Mouse (Mus musculus) naive thymus-derived CD4-positive, alpha-beta T cell, adult 2 months (primary cell): Measurements from ENCODE around the gene Atp2c1.

Experiments used
- DNase-seq: peaks from one replicate; pipeline ENCODE4 v3.0.0-alpha.2; 2011; ENCODE audit warnings: low read depth

Gene Atp2c1

GRCm38 (mm10) chr9:105527219-105527618, at the start of gene Atp2c1:
Gene Atp2c1, minus strand, starts transcription at chr9:105527319.
- no peak for DNase-seq

GRCm38 (mm10) chr9:105557452-105557851, 30.3 kb upstream of the Atp2c1 start:
- no peak for DNase-seq

DNA sequence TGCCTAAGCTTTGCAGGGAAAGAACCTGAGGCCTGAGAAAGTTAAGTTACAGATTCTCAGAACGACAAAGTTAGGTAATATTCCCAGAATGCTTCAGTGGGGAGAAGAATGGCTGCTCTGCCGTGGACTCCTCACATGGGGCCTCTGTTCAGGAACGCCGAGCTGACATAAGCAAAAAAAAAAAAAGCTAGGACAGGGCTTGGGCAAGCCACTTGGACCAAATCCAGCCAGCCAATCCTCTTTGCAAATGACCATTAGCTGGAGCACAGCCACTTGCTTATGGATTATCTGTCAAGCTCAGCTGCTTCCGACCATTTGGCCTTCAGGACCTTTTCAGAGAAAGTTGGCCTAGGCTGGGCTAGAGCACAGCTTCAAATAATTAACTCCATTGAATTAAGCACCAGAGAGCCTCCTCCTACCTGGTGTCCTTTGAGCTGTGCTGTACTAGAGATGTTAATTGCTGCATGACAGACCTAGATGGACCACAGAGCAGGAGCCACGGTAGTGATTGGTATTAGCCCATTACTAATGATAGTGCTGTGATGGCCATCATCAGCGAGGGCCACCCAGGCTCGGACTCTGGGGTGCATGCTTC, 29.1 kb upstream of the Atp2c1 start:
- DNase-seq, result no peak

DNA sequence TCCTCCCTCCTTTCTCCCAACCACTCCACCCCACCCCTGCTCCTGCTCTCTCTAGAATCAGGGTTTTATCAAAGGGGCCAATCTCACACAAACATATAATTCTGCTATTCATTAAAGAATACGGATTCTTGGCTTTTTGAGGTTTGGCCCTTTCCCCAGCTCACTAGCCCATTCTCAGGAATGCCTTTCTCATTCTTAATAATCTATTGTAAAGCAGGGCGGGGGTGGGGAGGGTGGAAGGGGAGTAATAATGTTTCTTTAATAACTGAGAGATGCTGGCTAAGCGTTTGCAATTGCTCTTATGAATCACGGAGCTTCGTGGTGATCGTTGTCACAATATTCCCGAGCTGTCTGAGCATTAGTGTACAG, 27.3 kb upstream of the Atp2c1 start:
- no peak for DNase-seq

DNA sequence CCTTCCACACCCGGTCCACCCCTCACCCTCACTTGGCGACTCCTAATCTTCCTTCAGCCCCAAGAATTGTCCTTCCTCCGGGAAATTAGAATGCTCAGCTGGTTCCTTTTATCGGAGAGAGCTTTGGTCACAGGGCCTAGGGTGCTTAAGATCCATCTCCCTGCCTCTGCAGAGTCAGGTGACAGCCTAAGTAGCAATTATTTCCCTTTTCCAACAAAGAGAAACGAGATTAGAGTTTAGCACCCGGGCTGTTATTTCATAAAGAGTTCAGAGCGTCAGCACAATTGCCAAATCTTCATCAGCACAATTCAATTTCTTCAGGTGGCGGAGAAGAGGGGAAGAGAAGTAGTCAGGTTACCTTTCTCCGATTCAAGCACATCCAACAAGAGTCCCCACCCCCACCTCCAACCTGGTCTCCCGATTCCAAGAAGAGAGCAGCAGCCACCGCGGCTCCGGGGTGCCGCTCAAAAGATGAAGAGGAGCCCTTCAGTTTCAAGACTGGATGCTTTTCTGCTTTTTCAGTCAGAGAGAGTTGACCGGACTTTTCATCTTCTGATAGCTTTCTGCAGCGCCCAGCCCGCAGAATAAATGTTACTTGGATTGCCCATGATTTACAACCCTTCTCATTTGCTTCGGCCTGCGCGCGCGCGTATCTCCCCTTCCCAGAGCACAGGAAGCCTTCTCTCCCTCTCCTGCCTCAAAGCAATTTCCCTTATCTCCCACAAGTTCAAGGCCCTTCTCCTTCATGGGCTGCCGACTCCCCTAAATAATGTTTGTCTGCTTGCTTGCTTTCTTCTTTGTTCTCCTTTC, 26.7 kb upstream of the Atp2c1 start:
- no peak for DNase-seq

GRCm38 (mm10) chr9:105551407-105551806, 24.3 kb upstream of the Atp2c1 start:
- no peak for DNase-seq

DNA sequence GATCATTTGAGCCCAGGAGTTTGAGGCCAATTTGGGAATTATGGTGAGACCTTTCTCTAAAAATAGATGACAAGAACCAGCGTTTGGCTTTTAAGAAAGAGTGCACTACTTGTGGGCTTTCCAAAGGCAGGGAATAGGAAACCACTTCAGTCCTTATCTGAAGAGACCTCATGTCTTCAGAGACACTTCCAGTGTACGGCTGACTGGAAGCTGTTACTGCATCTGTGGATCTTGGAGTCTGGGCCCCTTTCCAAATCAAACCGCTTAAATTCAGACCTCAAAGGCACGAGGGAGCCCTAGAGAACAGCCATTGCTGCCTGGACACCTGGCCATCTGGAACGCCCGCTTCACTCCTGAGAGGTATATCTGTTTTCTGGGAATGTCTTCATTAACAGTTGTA, 22.0 kb upstream of the Atp2c1 start:
- no peak for DNase-seq

DNA sequence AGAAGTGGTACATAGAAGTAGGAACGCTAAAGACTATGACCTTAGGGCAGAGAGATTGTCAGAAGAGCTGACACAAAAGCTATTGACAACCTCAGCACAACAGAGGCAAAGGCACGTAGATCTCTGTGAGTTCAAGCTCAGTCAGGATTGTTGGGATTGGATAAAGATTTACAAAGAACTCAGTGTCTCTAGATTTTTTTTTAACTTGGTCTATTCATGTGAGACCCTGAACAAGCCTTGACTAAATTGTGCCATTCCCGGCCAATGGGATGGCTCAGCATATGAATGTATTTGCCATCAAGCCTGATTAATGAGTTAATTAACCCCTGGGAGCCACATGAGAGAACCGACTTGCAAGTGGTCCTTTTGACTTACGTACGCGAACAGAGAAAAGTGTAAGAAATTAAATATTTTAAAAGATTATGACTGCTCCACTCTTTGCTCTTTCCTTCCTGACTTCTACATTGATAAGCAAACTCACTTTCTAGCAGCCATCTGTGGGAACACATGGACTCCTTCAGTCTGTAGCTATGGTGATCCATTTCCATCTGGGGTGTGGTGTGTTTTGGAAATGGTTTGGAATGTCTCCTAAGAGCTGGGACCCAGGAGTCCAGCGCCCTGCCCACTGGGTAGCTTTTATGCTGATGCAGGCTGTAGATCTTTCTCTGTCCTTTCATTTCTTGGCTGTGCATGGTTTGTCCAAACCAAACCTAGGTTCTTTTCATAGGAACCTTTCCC, 17.1 kb upstream of the Atp2c1 start:
- no peak for DNase-seq

DNA sequence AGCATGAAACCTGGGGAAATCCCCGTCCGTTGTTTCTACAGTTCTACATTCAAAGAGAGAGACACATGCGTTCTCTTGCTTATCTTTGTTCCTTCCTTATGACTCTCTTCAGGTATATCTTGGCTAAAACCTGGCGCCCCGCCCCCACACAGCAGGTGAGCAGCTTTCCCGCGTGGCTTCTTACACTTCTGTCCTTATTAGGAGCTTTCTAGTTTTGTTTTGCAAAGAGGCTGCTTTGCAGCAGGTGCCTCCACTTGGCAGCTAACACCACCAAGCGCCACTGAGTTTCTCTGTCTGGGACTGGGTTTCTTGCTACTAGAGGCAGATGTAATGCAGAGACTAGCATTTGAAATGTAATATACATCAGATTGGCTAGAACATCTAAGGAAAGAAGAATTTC, 10.4 kb upstream of the Atp2c1 start:
- no peak for DNase-seq

- DNase-seq, result no peak
Observed at GRCm38 (mm10) chr9:105536877-105537276, 9.8 kb upstream of the Atp2c1 start.

DNA sequence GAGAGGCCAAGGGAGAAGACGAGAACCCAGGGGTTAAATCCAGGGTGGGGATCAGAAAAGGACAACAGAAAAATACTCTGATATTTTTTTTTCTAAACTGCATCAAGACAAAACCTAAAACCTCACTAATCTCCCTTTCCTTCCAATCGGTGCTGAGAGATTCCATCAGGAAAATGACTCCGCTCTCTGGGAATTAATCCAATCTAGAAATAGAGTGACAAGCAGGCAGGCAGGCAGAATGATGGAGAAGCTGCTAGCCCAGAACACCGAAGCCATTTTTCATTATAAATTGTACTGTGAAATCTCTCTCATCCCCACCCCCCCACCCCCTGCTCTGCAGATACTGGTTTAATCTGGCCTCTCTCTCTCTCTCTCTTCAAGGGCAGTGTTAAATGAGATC, 1.8 kb downstream of the Atp2c1 start:
- no peak for DNase-seq

- DNase-seq, result no peak
Observed at GRCm38 (mm10) chr9:105523038-105523437, 4.1 kb downstream of the Atp2c1 start.

GRCm38 (mm10) chr9:105522063-105522462, 5.1 kb downstream of the Atp2c1 start:
- no peak for DNase-seq

GRCm38 (mm10) chr9:105520776-105521552, 6.2 kb downstream of the Atp2c1 start:
- no peak for DNase-seq

- DNase-seq, result no peak
Observed at GRCm38 (mm10) chr9:105519278-105519883, 7.7 kb downstream of the Atp2c1 start.

DNA sequence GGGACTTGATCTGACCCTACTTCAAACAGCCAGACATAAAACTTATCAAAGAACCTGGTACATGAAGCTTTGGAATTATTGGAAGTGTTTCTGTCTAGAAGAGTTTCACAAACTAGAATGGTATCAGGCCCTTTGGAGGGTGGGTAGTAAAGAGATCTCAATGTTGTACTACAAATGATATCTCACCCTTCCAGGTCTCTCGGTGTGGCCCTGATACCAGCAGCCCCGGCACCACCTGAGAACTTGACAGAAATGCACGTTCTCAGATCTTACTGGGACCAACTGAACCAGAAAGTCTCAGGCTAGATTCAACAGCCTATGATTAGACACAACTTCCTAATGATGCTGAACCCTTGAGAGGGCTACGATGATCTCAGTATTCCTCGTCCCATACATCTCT, 23.4 kb downstream of the Atp2c1 start:
- no peak for DNase-seq

DNA sequence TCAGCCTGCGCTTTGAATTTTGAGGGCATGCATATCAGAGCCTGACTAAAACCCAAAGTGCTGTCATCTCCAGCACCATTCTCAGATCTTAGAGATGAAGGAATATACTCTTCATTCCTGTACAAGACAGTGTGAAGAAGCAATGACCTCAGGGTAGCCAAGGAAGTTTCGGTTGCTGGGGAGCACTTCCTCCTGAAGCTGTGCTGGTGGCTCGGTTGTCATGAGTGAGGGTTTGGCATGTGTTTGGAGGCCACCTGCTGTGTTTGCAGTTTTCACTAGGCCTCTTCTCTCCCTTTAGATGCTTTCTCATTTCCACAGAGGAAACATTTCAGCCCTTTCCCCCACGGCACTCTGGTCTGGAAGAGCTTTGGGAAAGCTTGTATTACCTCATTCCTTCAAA, 24.7 kb downstream of the Atp2c1 start:
- no peak for DNase-seq

DNA sequence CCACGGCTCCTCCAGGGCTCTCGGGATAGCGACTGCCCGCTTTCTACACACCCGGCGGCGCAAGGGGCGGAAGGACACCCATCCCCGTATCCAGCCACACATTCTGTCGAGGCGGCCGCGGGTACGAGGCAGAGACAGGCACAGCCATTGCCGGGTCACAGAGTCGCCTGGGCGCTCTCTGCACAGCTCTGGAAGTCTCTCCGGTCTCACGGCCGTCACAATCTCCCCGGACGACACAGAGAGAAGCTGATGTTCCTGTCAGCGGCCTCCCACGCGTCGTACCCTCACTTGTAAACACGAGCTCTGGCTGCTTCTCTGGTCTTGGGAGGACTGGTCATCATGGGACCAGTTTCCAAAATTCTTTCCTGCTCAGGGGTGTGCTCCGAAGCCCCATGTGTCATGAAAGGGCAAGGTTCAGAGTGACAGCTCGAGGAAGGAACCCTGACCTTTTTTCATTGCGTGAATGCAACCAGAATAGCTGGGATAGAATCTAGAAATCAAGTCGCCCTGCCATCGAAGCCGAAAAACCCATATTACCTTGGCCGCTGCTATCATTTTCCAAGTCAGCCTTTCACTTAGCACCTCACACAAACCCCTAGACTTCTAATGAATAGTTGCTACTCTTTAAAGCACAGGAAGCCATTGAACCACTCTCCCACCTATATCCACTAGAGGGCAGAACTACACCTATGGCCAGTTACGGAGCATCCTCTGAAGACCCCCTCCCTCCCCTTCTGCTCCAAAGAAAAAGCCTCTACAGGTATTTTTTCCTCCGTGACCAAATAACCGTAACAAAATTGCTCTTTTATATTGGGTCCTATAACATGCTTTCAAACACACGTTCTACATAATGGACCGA, 31.6 kb downstream of the Atp2c1 start:
- peak; percentile 83 for DNase-seq

- peak; percentile 94 for DNase-seq
Observed at GRCm38 (mm10) chr9:105494553-105495315, 32.4 kb downstream of the Atp2c1 start.

GRCm38 (mm10) chr9:105492744-105493143, 34.4 kb downstream of the Atp2c1 start:
- DNase-seq, result no peak
